Mouse (Mus musculus) urinary bladder, postnatal 4 days (tissue): ENCODE data around the gene Stat5a.

Experiments used
- DNase-seq, 2 experiments: peaks; one replicate each; pipeline ENCODE4 v3.0.0; 2021 to 2022; ENCODE audit warnings: low spot score in 2 of 2

Stat5a gene

DNA sequence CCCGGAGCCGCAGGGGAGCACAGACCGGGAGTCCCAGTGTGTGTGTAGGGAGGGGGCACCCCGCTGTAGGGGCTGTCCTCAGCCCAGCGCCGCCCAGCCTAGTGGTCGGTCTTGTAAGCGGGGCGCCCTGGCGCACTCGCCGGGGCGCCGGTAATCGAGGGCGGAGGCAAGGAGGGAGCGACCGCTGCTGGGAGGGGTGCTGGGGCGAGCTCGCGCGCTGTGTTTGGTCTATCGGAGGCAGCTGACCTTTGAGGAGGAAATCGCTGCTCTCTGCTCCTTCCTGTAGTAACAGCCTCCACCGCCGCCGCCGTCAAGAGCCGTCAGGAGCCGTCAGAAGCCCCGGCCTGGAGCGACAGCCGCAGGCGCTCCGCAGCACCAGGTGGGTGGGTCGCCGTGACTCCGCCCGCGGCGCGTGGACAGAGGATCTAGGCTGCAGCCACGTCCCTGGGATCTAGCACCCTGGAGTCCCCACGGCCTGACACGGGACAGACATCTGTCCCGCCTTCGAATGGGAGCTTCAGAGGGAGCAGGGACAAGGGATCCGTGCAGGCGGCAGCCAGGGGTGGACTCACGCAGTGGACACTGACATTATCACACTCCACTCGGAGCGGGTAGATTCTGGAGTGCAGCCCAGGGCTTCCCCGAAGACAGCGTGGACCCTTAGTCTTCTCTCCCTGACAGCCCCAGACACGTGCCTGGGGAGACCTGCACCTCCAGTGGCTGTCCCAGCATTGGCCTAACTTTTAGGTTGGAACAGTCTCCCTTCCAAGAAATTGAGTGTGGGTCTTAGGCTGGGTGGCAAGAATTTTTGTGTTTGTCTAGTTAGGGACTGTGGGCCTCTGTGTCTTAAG, 1.3 kb downstream of the Stat5a start:
- peak; percentile 79 to 88 for DNase-seq

GRCm38 (mm10) chr11:100861335-100861734, 2.2 kb downstream of the Stat5a start:
- no peak for DNase-seq

DNA sequence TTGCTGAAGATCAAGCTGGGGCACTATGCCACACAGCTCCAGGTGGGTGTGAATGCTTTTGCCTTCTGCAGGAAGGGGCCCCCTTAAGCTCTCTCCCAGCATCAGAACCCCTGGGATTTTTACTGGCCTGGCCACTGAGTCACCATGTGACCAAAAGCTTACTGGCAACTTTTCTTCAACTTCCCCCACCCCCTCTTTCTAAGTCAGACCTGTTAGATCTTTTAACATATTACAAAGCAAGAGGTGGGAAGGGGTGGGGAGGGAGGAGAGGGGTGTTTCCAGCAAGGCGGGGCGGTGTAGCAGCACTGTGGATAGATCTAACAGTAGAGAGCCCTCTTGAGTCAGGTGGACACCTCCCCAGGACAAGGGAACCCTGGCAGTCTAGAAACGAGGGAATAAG, 2.7 kb downstream of the Stat5a start:
- DNase-seq: no peak

DNA sequence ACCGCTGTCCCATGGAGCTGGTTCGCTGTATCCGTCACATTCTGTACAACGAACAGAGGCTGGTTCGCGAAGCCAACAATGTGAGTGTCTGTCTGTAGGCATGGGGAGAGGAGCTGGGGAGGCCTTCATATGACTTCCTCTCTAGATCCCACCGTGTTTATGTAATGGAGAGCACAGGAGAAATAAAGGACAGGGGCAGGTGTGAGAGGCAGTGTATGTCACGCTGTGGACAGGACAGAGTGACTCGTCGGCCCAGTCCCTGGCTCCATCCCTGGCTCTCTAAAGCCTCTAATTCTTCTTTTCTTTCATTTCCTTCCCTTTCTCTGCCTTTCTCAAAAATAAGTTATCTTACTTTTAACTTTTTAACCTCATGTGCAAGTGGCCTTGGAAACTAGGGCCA, 4.0 kb downstream of the Stat5a start:
- DNase-seq: no peak

GRCm38 (mm10) chr11:100865618-100866017, 6.5 kb downstream of the Stat5a start:
- DNase-seq: no peak

- no peak for DNase-seq
Measured at GRCm38 (mm10) chr11:100870256-100870967, 11.3 kb downstream of the Stat5a start.

DNA sequence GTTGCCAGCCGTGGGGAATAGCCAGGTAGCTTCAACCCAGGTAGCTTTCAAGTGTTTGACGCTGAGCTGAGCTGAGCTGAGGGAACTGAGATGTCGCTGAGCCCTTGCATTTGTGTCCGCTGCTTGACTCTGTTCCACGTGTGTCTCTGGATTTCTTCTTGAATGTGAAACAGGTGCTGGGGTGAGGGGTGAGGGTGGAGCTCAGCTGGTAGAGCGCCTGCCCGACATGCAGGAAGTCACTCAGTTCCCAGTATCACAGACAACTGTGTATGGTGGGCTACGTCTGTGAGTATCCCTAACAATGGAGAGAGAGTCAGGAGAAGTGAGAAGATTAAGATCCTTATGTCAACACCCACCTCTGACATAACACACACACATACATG, 11.8 kb downstream of the Stat5a start:
- no peak for DNase-seq

- DNase-seq: no peak
Measured at GRCm38 (mm10) chr11:100875761-100876160, 16.6 kb downstream of the Stat5a start.

GRCm38 (mm10) chr11:100879321-100880078, 20.3 kb downstream of the Stat5a start:
- no peak for DNase-seq

DNA sequence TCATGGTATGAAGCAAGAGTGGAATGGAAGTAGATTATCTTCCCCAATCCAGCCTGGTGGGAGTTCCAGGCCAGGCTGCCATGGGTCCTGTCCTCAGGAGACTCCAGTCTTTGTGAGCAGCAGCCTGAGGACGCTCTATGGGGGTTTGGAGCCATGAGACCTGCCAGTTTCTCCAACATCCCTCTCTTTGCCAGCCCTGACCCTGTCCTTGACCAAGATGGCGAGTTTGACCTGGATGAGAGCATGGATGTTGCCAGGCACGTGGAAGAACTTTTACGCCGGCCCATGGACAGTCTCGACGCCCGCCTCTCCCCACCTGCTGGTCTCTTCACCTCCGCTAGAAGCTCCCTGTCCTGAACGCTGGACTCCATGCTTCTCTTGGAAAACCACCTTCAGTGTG, 24.5 kb downstream of the Stat5a start:
- DNase-seq: no peak

GRCm38 (mm10) chr11:100885472-100885871, 26.3 kb downstream of the Stat5a start:
- no peak for DNase-seq

- no peak for DNase-seq
Measured at GRCm38 (mm10) chr11:100886188-100886740, 27.1 kb downstream of the Stat5a start.

DNA sequence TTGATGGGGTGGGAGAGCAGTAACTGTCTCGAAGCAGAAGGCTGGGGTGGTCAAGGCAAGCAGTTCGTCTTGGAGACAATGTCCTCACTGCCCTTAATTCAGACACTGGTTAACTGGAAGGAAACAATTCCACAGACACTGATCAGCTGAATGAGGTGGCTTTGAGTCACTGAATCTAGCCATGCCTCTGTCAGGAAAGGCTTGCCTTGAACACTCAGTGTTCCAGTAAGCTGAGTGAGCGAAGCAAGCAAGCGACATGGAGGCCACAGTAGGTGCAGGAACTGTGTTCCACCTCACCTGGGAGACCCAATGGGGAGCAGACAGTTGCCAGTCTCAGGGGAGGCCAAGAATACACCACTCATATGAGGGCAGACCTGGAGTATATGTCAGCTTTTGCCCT, 28.1 kb downstream of the Stat5a start:
- no peak for DNase-seq

DNA sequence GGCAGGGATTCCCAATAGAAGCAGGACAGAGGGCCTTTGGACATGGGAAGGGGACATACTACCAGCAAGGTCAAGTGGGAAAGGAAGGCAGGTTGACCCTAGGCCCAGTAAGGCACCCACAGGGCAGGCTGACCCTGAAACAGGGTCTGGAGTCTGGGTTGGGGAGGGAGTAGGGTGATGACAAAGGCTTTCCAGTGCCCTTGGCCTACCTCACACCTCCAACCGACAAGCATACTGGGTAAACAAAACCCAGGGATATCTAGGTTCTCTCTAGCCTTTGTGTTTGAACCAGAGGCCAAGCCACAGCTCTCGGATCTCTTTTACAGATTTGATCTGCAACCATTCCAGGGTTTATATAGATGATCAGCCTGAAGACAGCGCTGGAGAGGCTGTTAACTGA, 28.6 kb downstream of the Stat5a start:
- DNase-seq: no peak

GRCm38 (mm10) chr11:100888348-100888820, 29.2 kb downstream of the Stat5a start:
- DNase-seq: no peak

GRCm38 (mm10) chr11:100890481-100890880, 31.3 kb downstream of the Stat5a start:
- no peak for DNase-seq

- DNase-seq: no peak
Measured at GRCm38 (mm10) chr11:100891256-100892123, 32.3 kb downstream of the Stat5a start.

DNA sequence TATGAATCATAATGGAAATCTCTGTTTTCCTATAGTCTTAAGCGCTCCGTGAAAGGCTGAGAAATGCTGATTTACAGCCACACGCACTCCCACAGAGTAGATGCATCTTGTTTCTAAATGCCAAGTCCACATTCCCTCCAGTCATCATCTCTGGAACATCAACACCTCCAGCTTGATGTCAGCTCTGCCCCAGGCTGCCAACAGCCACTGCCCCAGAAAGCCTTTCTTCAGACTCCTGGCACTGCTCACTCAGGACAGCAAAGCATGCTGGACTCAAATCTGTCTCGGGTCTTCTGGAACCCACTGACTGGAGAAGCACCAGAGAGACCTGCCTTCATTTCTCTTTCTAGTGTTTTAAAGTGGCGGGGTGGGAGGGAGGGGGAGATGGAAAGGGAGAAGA, 33.3 kb downstream of the Stat5a start:
- DNase-seq: no peak

DNA sequence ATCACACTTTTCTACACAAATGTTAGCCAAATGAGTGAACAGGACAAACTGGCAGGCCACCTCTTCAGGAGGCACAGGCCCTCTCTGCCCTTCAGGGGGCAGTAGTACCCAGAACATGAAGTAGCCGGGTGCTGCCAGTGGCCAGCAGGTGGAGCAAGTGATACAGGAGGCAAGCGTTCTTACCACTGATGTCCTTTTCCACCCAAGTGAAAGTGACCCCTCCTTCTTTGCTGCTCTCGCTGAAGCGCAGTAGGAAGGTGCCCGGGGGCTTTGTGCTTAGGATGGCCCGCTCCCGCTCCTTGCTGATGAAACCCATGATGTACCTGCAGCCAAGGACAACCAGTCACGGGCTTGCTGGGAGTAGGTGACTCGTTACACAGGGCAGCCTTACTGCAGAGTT, 34.3 kb downstream of the Stat5a start:
- peak; percentile 81 to 91 for DNase-seq

- DNase-seq: no peak
Measured at GRCm38 (mm10) chr11:100894146-100894918, 35.2 kb downstream of the Stat5a start.
